Mouse (Mus musculus) cerebellum, adult 11-12 months (tissue): ENCODE measurements around the gene Rhob.

Experiments
- DNase-seq: peaks from one replicate; pipeline ENCODE4 v3.0.0; 2022

The Rhob gene

DNA sequence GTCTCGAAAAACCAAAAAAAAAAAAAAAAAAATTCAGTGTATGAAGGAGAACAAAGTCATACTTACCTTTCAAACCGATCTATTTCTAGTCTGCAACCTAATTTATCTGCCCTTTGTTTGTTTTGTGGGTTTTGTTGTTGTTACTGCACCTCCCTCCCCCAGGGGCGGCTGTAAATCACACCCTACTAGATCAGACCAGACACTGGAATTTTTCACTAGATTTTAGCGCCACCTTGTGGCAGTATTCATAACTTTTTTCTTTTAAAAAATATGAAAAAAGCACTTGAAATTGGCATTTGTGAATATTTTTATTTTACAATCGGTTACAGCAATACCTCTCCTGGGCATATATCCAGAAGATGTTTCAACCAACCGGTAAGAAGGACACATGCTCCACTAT lies 2.7 kb upstream of the Rhob start:
- peak; percentile 35 for DNase-seq

DNA sequence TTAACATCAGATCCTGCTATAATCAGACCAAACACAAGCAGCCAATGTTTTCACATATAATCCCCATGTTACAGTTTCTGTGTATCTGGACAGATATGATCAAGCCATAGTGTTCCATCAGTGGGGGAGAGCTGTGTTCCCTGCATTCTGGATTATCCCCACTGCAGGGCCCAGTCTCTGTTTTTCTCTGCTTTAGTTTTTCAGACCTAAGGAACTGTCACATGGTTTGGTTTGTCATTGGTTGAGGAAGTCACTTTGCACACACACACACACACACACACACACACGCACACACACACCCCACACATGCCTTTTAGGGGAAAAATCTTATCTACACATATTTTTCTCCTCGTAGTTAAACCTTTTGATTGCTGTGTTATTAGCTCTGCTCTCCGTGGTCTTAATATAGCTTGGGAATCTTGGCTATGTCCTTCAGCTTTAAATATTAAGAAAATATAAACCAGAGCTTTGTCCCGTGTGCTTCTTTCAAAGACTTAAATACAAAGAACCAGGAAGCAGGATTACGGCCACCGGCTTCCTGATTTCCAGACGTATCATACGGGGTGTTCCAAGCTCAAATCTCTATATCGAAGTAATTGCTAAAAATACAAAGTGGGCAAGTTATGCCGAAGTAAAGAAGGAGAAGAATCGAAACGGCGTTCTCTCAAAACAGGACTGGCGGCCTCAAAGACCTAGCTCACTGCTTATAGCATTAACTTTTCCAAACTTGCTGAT lies 1.9 kb upstream of the Rhob start:
- no peak for DNase-seq

DNA sequence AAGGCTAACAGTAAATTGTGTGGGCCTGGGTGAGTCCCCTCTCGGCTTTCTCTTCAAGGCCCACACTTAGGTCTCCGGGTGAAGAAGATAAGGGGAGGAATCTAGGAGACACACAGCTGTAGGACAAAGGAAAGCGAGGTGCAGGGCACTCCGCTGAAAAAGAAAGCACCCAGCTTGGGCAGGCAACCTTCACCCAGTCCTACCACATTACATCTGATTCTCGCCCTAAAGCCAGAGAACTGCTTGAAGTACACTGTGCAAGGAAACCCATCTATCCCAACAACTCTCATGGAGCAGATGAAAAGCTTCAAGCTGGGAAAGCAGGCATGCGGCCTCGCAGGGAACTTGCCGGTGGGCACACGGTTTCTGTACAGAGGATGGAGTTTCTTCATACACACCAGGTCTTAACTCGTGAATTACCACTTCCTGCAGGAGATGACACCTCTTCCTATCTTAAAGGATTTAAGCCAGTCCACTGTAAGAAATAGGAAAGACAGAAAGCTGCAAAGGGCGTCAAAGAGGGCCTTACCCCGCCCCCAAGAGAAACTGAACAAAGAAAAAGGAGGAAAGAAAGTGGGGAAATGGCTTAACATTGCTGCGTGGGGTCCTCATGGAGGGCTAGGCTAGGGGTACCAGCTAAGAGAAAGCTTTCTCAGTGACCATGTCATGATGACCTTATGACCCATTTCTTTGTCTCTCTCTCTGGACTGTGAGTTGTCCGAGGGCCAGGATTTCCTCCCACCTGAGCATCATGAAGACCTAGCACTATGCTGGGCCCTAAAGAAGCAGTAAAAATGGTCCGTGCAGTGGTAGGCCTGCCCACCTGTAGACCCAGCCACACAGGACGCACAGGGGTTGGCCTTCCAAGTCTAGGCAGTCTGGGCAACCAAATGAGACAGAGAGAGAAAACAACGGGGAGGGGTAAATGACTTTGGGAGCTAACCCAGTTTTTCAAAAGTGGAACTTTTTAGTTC lies 1.1 kb upstream of the Rhob start:
- DNase-seq, result peak; percentile 49

DNA sequence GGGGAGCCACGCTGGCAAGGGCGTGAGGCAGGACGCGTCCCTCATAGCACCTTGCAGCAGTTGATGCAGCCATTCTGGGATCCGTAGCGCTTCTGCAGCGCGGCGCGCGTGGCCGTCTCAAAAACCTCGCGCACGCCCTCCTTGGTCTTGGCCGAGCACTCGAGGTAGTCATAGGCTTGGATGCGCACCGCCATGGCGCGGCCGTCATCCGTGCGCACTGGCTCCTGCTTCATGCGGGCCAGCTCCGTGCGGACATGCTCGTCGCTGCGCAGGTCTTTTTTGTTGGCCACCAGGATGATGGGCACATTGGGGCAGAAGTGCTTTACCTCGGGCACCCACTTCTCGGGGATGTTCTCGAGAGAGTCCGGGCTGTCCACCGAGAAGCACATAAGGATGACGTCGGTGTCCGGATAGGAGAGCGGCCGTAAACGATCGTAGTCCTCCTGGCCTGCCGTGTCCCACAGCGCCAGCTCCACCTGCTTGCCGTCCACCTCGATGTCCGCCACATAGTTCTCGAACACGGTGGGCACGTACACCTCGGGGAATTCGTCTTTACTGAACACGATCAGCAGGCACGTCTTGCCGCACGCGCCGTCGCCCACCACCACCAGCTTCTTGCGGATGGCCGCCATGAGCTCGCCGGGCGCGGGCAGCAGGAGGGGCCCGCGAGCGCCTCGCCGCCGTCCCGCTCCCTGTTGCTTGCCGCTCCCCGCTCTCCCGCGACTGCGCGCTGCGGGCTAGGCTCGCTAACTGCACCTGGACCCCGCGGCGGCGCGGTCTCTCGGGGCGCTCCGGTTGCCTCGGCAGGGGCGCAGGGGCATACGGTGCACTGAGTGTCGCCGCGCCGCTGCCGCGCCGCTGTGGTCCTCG lies 573 bp downstream of the Rhob start:
- peak; percentile 83 for DNase-seq

DNA sequence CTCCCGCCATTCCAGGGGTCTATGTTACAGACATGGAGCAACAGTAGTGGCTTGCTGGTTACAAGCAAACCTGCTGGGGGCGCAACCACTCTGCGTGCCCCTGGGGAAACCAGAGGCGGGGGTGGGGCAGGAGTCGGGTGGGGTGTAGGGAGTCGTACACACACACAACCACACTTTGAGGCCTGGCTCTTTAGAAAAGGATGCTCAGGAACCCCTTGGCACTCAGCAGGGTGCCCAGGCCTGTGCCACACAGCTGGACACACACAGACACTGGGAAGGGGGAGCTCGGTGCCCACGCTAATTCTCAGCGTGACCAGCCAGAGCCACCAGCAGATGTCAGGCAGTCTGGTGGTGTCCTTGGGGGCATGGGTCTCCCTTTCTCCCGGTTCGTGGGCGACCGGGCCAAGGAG lies 1.2 kb downstream of the Rhob start:
- DNase-seq, result no peak

DNA sequence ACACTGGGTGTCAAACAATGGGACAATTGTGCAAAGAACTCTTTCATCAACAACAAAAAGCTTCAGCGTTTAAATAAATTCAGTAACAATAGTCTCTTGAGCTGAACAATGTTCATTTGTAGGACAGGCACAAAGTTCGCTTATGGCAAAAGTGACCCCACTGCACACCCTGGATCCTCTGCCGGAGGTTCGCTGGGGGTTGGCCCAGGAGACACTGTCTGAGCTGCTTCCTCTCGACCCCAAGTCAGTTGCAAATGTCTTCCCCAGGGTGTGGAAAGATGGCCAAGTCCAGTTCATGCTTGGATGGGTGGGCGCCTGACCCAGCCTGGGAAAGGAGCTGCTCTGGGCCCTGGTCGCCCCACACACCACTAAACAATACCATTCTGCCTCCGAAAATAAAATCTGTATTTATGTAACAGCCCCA lies 1.6 kb downstream of the Rhob start:
- DNase-seq, result peak; percentile 62

DNA sequence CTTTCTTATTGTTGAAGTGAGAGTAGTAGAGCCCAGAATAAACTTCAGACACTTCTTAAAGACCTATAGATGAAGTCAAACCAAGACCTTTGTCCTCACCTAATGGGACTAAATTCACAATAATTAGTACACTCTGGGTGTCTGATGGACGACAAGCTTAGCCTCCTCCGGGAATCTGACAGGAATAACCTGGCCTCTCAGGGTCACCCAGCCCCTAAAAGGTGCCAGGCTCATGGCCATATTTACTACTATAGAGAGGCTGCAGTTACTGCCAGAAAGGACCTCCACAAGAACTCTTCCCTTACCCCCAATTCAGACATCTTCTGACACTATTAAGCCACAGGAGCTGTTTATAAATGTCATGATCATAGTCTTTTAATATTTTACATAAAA lies 2.5 kb downstream of the Rhob start:
- DNase-seq, result no peak

DNA sequence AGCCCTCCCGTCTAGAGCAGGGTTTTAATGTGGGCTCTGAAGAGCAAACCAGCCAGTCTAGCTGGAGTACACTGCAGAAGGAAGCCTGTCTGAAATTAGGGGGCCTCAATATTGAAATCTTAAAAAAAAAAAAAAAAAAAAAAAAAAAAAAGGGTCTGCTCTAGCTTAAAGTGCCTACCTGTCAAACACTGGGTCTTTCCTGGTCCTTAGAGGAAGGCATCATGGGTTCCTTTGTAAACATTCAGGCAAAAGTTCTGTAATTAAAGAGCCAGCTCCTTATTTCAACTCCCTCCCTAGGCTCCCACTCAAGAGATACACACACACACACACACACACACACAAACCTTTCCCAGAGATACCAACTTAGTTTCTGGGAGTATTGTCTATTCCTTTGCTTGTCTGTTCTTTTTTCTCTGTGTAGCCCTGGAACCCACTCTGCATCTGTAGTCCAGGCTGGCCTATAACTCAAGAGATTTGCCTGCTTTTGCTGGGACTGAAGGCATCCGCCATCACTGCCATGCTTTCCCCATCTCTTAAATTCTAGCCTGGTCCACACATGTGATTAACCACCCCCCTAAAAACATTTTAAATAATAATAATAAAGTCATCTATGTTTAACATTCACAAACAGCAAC lies 3.0 kb downstream of the Rhob start:
- no peak for DNase-seq

DNA sequence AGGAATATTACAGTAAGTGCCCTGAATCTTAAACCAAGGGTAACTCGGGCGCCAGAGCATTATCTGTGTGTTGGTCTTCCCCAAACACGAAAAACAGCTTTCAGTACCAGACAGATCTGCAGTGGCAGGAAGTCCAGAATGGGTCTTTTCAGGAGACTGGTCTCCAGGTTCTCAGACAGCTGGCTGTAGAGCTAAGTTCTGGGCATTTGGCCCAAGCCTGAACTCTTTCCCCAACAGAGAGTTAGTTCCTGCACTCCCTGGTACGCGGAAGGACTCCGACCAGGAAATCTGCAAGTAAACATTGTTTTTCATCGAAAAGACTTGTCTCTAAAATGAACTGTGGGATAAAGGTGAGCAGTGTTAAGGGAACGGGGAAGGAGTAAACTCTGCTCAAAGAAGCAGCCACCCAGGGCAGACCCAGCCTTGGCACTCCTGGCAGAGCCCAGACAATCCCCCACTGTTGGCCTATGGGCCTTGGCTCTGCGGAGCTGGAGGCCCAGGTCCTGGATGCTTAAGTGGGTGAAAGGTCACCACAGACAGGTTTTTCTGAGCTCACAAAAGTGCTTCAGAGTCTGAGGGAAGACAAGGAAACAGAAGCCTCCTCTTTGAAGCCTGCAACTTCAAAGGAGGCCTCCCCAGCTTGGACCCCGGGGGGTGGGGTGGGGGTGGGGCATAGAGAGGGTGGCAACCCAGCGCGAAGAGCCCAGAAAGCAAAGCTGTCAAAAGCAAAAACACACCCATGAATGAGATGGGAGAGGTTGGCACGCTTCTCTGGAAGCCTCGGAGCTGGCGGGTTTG lies 3.7 kb downstream of the Rhob start:
- DNase-seq, result peak; percentile 28

DNA sequence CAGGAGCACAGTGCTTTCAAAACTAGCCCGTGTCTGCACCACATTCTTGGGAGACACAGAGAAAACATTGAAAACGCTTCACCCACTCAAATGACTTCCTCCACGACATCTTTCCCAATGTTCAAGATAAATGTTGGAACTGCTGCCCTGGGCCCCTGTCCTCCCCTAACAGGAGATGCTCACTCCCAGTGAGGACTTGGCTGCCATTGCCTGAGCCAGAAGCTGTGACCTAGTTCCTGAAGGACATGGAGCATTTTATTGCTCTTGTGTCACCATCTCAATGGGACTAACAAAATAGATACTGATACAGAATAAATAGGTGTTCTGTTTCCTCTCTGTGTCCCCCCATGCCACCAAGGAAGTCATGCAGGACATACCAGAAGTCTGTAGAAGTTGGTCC lies 5.1 kb downstream of the Rhob start:
- no peak for DNase-seq

DNA sequence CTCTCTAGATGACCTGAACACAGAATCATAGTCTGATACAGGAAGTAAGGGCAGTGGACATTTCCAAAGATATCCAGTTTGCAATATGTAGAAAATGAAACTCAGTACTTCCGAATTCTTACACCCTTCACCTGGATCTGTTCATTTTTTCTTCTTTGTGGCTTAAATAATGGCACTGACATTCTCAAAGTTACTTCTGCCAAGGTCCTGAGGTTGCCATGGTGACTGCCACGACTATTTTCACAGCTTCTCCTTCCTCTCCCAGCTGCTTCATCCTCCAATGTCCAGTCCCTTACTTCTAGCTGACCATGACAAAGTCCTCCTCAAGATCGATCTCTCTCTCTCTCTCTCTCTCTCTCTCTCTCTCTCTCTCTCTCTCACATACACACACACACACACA lies 6.4 kb downstream of the Rhob start:
- no peak for DNase-seq

DNA sequence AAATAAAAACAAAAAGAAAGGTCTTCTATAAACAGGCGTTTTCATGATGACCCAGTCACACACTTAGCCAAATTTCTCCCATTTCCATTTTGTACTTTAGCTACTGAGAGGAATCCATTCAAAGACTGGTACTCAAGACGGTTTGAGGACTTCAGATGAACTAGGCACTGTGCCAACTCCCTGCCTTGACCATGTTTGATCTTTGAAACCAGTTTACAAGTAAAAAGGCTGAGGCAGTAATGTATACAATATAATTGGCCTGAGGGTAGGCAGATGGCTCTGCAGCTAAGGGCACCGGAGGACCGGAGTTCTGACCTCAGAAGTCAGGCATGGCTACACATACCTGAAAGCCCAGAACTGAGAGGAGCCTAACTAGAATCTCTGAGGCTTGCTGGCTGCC lies 10.7 kb downstream of the Rhob start:
- no peak for DNase-seq

DNA sequence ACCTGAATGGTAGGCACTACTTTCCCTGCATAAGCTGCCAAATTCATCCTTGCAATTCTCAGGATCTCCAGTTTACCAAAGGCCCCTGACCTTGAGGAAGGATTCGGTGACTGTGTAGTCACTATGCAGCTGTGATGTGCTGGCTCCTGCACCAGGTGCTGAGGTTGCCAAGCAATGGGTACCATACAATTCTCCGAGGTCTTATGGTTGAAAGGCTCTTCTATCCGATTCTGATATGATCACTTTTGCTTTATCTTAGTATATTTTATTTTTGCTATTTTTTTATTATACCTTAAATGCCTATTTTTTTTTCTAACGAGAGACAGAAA lies 11.2 kb downstream of the Rhob start:
- DNase-seq, result no peak

DNA sequence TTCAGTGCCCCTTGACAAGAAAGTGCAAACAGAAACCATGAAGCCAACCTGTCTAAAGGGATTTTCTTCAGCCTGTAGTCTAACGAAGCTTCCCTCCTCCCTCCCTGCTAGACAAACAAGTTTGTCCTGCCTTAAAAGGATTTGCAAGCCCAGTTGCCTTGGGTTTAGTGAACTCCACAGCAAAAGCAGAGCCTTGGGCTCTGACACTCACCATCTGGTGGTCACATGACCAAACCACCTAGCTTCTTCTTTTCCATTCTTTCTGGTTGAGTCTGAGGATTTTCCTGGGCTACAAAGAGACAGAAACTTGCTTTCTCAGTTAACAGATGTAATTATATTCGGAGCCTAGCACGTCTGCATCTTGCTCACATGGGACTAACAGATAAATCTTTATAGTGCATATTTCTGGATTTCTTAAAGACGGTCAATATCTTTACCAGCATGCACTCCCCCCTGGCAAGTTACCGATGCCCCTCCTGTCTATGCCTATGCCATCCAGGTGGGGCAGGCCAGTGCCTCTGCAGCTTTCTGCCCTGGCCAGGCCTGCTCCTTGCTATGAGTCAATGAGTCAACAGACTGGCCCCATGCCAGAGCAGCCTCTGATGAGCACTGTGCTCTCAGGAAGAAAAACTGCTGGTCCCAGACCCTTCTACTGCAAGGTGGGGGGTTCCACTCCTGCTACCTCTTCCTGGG lies 11.7 kb downstream of the Rhob start:
- DNase-seq, result peak; percentile 37

DNA sequence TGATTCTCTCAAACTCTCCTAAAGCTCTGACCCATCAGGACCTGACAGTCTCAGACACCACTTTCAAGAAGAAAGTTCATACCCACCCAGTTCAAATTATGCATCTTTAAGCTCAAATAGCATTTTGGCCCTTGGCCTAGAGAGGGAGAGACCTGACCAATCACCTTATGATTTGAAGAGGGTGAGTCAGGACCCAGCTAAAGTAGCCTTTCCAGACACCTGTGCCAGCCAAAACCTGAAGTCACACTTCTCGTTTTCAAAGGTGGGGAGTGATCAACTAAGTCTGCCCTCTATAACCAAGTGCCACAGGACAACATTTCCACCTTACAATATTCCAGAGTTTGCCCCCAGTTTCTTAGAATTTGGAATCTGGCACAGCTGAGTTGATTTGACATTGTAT lies 12.5 kb downstream of the Rhob start:
- no peak for DNase-seq

DNA sequence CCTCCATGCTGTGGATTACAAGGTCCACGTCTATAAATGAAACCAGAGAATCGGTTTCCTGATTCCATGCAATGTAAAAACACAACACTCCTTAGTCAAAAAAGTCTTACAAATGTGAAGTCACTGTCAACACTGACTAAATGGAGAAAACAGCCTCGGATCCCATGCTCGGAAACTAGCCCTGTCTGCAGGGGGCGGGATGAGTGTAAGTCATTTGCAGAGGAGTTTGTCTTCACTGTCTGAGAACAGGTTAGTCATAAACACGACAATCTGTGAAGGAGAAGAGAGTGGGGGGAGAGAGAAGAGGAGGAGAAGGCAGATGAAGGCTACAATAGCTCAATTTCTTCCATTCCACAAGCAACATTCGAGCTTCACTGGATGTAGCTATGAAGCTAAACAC lies 14.6 kb downstream of the Rhob start:
- DNase-seq, result no peak

DNA sequence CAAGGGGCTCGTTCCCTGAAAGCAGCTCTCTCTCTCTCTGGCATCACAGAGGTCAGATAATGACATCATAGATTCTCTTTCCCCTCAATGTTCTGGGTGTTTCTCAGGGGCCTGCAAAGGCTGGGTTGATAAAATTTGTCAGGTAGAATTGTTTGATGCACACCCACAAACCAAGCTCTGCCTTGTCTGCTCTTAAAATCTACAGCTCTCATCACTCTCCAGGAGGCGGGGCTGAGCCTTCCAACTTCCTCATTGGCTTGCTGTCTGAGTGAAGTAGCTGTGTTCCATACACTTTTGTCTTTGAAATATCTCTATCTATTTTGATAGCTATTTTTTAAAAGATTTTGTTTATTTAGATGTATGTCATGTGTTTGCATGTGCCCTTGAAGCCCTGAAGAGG lies 17.6 kb downstream of the Rhob start:
- DNase-seq, result no peak

DNA sequence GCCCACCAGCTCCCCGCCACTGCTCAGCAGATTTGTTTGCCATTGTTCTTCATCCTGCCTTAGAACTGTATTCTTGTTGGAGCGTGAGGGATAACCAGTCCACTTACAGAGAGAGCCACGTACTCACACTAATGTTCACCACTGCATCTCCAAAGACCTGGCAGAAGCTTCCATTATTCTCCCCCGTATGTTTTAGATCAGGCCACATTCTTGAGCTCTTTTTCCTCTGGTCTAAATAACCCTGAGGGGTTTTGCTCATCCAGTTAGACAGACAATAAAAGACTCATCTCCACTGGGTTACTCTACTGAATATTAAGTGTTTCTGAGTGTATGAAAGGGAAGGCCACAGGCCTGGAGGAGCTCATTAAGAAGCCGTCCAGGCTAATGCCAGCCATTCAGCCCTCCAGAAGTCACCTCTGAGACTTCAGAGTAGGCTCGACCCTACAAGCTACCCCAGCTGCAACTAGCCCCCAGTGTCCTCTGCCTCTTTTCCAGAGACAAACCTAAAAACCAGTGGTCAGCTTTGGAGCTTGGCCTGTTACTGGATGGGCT lies 24.9 kb downstream of the Rhob start:
- no peak for DNase-seq

DNA sequence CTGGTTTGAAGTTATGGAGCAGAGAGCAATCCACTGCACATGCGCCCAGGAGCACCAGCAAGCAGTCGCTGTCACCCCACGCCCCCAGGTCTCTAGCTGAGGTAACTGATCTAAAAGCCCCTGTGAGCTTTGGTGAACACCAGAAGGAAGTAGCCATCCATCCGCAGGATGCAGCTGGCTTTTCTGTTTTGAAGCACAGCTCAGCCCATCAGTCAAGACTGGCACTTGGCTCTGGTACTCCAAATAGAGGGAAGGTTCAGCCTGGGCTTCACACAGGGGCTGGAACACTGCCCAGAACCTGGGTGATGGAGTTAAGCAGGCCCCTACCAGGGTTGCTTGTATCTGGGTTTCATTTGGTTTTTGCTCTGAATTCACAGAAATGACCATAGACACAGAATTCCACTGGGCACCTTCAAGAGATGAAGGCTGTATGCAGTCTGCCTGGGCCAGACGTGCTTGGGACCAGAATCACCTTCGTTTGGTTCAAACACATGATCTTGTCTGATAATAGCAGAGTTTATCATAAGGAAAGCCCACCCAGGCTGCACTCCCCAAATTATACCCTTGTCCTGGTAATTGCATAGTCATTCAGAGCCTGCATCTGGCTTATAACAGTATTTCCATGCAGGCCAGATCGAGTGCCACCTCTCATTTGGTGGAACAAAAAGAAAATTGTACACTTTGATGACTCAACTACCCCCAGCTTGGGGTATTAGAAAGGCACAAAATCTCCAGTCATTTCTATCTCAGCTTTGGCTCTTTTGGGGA lies 27.0 kb downstream of the Rhob start:
- DNase-seq, result no peak

DNA sequence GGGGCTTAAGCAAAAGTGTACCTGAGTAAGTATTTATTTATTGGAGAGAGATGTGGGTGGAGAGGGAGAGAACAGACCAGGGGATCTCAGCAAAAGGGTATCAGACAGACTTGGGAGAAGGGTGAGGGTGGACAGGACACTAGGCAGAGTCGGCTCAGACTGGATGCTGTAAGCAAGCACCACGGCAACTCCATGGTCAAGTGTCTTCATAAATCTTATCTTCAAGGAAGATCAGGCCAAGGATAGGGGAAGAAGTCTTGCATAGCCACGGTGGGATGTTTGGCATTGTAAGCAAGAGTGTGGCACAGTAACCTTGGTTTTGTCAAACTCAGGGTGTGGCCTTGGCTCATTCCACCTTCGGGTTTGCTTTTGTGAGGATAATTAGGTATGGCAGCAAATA lies 27.8 kb downstream of the Rhob start:
- DNase-seq, result no peak
